In genomic region chr12:85451693-85452491, GRCm38 (mm10) we compare ENCODE assay signal across 8 mouse cellular contexts. TPM values are rescaled to one million over a fixed set of nuclear protein-coding genes. Genes with fewer than 3 reads are reported as not detected.
DNase-seq lines count a peak whose midpoint lies in the region; ATAC-seq lines count a peak whose summit lies in the region.

No protein-coding gene starts in this region.

- H3K9ac ChIP-seq in embryonic facial prominence, embryonic 11.5 days (replicated peaks; ENCODE audit: low read length), result no peak overlapping the region
- H3K9ac ChIP-seq in neural tube, embryonic 13.5 days, result peak overlapping the region; percentile 38; the same call in 1 of the 2 replicates

- H3K4me1 ChIP-seq in embryonic facial prominence, embryonic 11.5 days (ENCODE audit: control insufficient read depth, insufficient read depth, low read length), result no peaks in the 10 kb centered on the region
- peaks cover 32% of the 10 kb centered on the region for H3K4me1 ChIP-seq in neural tube, embryonic 13.5 days (replicated peaks)

- H3K27ac ChIP-seq in embryonic facial prominence, embryonic 11.5 days (replicated peaks; ENCODE audit: low read depth, low read length), result no peak overlapping the region; the same call in 1 of the 2 replicates
- no peak overlapping the region for H3K27ac ChIP-seq in neural tube, embryonic 13.5 days (replicated peaks)

- no peaks in the 10 kb centered on the region for H3K36me3 ChIP-seq in embryonic facial prominence, embryonic 11.5 days (replicated peaks; ENCODE audit: control insufficient read depth, insufficient read depth, low read depth, low read length)
- H3K36me3 ChIP-seq in neural tube, embryonic 13.5 days, result no peaks in the 10 kb centered on the region

- no peak for ATAC-seq in embryonic facial prominence, embryonic 11.5 days (replicated peaks; ENCODE audit: insufficient number of reproducible peaks, low FRiP score, low TSS enrichment, low read depth)
- no peak for ATAC-seq in neural tube, embryonic 13.5 days (ENCODE audit: low read depth)

- 0 out of 2 replicates have a peak overlapping the region, but pooled peaks have one; percentile 10 for H3K4me2 ChIP-seq in embryonic facial prominence, embryonic 11.5 days (ENCODE audit: low read depth, low read length)
- peak overlapping the region; percentile 29; the same call in 1 of the 2 replicates for H3K4me2 ChIP-seq in neural tube, embryonic 13.5 days

- no peak overlapping the region for H3K4me3 ChIP-seq in embryonic facial prominence, embryonic 11.5 days (ENCODE audit: low read depth, low read length)
- no peak overlapping the region for H3K4me3 ChIP-seq in neural tube, embryonic 13.5 days

- intact Hi-C loops in left cerebral cortex, postnatal 36 days (cut with DNase I), result no loop called here

- no peaks in the 10 kb centered on the region for H3K27me3 ChIP-seq in embryonic facial prominence, embryonic 11.5 days (ENCODE audit: control insufficient read depth, insufficient read depth, low read length)
- H3K27me3 ChIP-seq in neural tube, embryonic 13.5 days, result no peaks in the 10 kb centered on the region

- no peaks in the 10 kb centered on the region for H3K9me3 ChIP-seq in embryonic facial prominence, embryonic 11.5 days (replicated peaks; ENCODE audit: control insufficient read depth, low read length)
- H3K9me3 ChIP-seq in neural tube, embryonic 13.5 days, result no peaks in the 10 kb centered on the region

- WGBS in embryonic facial prominence, embryonic 11.5 days, result 42% methylated on average over 22 of the region's 22 CpGs
- WGBS in neural tube, embryonic 13.5 days, result 45% methylated on average over 22 of the region's 22 CpGs

- DNase-seq in adrenal gland, adult (ENCODE audit: inconsistent age in 2 of 2, low spot score in 1 of 2), result peak; percentile 53 to 78
- no peak for DNase-seq in adrenal gland, postnatal 25 days
- DNase-seq in embryonic facial prominence, embryonic 11.5 days (ENCODE audit: low spot score), result peak; percentile 41
- DNase-seq in kidney, postnatal 36 days, result peak; percentile 23 to 27
- DNase-seq in left cerebral cortex, postnatal 36 days (ENCODE audit: low spot score in 2 of 2), result no peak
- no peak for DNase-seq in natural killer cell, adult 2 months (ENCODE audit: low spot score in 2 of 2)
- no peak for DNase-seq in layer of hippocampus, adult 11-12 months (ENCODE audit: low spot score)

RNA-seq across cellular contexts. Expression of gene Fos, which starts 21.8 kb away (rescaled TPM):
- total RNA-seq in adrenal gland, postnatal 25 days (2021), result 1.9 and 2.0 TPM in 2 replicates
- 1.1 and 1.6 TPM in 2 replicates for polyA plus RNA-seq in embryonic facial prominence, embryonic 11.5 days (2014; fragmentation: Nextera tagmentation; extraction: Ambion mirVana)
- 1.9 and 2.8 TPM in 2 replicates for polyA plus RNA-seq in neural tube, embryonic 13.5 days (2015; fragmentation: Nextera tagmentation; extraction: Ambion mirVana)
- 10 to 100 TPM; 21.9 to 74.3 TPM for total RNA-seq in left cerebral cortex, postnatal 36 days (2021)

Comparison
In these comparisons a context has a peak if more than half of its experiments do, and no peak if none do; other contexts are left out.
1. DNase-seq: peak in adrenal gland, adult (2 of 2), embryonic facial prominence, embryonic 11.5 days (single experiment) and kidney, postnatal 36 days (2 of 2); none in adrenal gland, postnatal 25 days (single experiment), left cerebral cortex, postnatal 36 days (0 of 2), natural killer cell, adult 2 months (0 of 2) and layer of hippocampus, adult 11-12 months (single experiment).